Mouse (Mus musculus) testis, adult 2 months (tissue): Measurements from ENCODE around the gene Thnsl2.

Source experiments
- CTCF ChIP-seq: fragments of 200-500 bp; IDR thresholded peaks from 2 replicates; pipeline ENCODE4 v1.5.1; 2012; ENCODE audit warnings: low read depth, mild to moderate bottlenecking, inconsistent platforms, low read length, moderate library complexity; ENCODE audit not compliant: control insufficient read depth, insufficient read depth, insufficient replicate concordance
- POLR2A ChIP-seq: fragments of 200-500 bp; IDR thresholded peaks from 2 replicates; pipeline ENCODE4 v1.6.1; 2012; ENCODE audit warnings: low read depth, mild to moderate bottlenecking, inconsistent platforms, low read length, moderate library complexity; ENCODE audit not compliant: control insufficient read depth

DNA sequence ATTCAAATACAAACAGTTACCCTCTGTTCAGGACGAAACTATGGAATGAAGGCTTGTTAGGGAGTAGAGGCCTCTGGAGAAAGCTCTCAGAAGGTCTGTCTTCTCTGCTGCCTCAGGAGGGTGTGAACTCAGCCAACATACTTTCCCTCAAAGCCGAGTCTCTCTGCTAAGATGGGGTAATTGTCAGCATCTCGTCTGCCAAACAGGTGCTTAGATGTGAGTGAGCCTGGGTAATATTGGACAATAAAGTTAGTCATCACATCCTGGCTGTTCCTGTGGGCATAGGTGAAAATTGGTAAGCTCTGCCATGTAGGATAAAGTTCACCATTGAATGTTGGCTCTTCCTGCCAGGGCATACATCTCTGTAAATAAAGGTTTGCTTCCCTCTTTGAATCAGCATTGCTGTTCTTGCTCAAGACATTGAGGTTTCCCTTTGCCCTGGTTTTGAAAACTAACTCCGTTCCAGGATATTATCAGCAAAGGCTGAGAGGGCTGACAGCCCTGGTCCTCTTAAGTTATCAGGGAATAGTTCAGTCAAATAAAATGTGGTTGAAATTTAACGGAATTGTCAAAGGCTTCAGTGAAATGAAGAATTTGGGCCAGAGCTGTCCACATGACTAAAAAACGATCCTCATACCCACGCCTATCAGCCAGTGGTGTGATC is 40.8 kb upstream of the Thnsl2 start:
- TF ChIP-seq POLR2A (no peak), CTCF (no peak)
